Mouse (Mus musculus): ENCODE measurements around the gene Slc45a3.

Gene Slc45a3

DNA sequence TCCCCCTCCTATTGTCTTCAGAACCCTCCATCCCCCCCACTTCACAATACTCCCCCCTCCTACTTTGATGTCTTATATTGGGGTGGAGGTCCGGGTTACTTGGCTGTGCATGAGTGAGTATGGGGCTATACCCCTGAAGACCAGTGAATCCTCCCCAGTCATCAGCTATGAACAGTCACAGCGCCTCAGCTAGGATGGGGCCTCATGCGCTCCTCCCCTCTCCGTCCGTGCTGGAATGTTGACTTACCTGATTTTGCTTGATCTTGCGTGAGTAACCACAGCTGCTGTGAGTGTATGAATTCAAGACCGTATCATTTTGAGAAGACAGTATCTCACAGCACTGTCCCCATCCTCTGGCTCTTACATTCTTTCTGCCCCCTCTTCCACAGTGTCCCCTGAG is 57.1 kb downstream of the Slc45a3 start:
- no peak for DNase-seq (ENCODE audit: extremely low read depth, insufficient read length, low spot score)

DNA sequence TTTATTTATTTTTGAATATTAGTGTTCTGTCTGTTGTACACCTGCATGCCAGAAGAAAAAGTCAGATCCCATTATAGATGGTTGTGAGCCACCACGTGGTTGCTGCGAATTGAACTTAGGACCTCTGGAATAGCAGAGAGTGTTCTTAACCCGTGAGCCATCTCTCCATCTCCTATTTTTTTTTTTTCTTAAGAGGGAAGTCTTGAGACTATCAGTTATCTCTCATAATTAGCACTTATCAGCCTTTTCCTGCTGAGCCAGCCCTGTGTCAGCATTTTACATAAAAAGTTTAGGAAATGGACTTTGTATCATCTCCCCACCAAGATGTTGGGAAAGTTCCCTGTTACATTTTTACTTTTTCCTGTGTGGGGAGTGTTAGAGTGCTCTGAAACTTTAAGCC is 59.3 kb downstream of the Slc45a3 start:
- no peak for DNase-seq (ENCODE audit: extremely low read depth, insufficient read length, low spot score)

DNA sequence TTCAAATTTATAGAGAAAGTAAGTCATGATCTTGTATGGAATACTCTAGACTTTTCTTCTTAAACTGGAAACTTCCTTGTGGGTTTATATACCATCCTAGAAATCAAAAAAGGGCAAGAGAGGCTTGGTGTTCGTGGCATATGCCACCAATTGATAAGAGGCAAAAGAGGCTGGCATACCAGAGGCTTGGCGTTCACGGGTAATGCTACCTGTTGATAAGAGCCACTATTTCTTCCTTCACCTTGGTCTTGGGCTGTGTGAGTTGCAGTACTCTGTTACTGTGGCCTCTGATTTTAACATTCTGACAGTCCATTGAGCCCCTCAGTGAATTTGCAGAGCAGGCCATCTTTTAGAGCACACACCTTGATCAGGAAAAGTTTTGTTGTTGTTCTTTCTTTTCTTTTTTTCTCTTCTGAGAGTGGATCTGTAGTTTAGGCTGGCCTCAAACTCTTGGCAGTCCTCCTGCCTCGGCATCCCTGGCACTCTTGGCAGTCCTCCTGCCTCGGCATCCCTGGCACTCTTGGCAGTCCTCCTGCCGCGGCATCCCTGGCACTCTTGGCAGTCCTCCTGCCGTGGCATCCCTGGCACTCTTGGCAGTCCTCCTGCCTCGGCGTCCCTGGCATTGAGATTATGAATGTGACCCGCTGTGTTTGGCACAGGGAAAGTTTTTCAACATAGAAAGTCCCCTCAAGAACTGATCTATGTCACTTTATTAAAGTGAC is 64.3 kb downstream of the Slc45a3 start:
- peak; percentile 23 for DNase-seq (ENCODE audit: extremely low read depth, insufficient read length, low spot score)

DNA sequence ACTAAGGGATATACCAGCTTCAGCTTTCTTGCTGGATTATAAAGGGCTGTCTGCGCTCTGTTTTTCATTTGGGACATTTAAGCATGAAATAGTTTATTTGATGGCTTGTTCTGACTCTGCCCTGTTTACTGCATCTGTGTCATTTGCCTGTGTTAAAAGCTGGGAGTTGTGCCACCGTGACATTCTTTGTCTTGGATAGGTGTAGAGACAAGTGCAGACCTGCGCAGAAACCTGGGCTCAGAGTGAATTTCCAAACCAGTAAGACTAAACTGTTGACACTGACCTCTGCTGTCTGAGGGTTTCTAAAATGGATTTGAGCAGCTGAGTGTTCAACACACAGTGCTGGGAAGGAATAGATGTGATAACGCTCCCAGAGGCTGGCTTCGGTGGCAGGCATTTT is 65.2 kb downstream of the Slc45a3 start:
- no peak for DNase-seq (ENCODE audit: extremely low read depth, insufficient read length, low spot score)

DNA sequence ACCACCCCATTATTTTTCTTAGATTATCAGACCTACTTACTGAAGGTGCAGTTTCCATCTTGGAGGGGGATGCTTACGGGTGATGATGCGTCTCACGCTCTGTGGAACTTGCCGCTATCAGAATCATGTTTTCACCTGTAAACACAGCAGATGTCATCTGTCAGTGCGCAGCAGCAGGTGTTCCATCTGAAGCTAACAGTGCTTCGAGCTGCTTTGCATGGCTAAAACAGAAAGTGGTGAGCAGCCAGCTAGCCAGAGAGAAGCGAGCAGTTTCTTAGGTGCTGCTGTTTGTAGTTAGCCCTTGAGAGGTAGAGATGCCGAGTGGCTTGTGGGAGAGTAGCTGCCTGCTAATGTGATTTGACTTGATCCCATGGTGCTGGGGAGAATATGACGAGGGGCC is 65.6 kb downstream of the Slc45a3 start:
- no peak for DNase-seq (ENCODE audit: extremely low read depth, insufficient read length, low spot score)

DNA sequence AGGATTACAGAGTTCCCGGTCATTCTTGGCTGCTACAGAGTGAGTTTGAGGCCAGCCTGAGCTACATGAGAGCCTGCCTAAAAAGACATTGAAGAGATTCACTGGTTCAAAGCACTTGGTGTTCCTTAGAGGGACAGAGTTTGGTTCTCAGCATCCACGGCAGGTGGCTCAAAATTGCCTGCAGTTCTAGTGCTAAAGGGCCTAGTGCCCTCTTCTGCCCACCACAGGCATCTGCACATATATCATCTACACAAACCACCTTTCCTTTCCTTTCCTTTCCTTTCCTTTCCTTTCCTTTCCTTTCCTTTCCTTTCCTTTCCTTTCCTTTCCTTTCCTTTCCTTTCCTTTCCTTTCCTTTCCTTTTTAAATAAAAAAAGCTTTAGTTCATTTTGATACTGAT is 67.8 kb downstream of the Slc45a3 start:
- no peak for DNase-seq (ENCODE audit: extremely low read depth, insufficient read length, low spot score)

DNA sequence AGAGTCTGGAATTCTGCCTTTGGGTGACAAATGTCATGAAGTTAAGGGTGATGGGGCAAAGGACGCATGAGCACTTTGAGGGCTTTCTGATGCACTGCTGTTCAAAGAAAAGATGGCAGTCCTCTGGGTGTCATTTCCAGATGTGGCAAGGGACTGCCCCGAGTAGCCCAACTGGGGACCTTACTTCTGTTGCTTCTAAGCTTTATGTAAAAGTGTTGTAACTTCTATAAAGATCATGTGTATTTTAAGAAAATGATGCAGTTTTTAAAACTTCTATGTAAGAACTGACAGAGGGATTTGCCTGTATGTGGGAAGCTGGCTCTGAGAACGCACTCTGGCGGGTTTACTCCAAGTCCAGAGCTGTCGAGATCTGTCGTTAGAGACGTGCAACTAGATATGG is 69.4 kb downstream of the Slc45a3 start:
- no peak for DNase-seq (ENCODE audit: extremely low read depth, insufficient read length, low spot score)

Data from 3134 (cell line).